ENCODE assay signal across 7 mouse cellular contexts in genomic region chr11:109347242-109347959, GRCm38 (mm10). TPM values are rescaled to one million over a fixed set of nuclear protein-coding genes. Genes with fewer than 3 reads are reported as not detected.
A peak's percentile ranks its signal among the peaks of the same experiment; 100 is the strongest.
DNase-seq lines count a peak whose midpoint lies in the region; ATAC-seq lines count a peak whose summit lies in the region.

No protein-coding gene starts in this region.

- DNase-seq in cerebellum, adult 18-20 months: peak; percentile 94
- peak; percentile 81 for DNase-seq in gastrocnemius, postnatal 10 days
- DNase-seq in left cerebral cortex, postnatal 14 days (ENCODE audit: low spot score in 2 of 2): peak; percentile 81 to 86
- peak; percentile 41 to 45 for DNase-seq in spleen, adult 18-20 months

- ATAC-seq in activated CD4-positive, CD25-positive, alpha-beta regulatory T cell, adult 4 months: peak; percentile 92
- peak; percentile 90 for ATAC-seq in inflammation-experienced regulatory T-cells, adult 6 months
- peak; percentile 80 for ATAC-seq in megakaryocyte-erythroid progenitor cell, adult 5-6 weeks (replicated peaks; ENCODE audit: low FRiP score, low TSS enrichment, poor library complexity, severe bottlenecking)

- intact Hi-C loops in left cerebral cortex, postnatal 14 days (cut with DNase I): no loop called here

RNA-seq across cellular contexts. Expression of gene Gna13, which starts 15.2 kb away (rescaled TPM):
- 10 to 100 TPM; 56.6 to 64.4 TPM for polyA plus RNA-seq in activated CD4-positive, CD25-positive, alpha-beta regulatory T cell, adult 4 months (2017; shearing (Covaris generic))
- total RNA-seq in gastrocnemius, postnatal 10 days (2021): 10 to 100 TPM; 39.3 to 42.5 TPM
- polyA plus RNA-seq in inflammation-experienced regulatory T-cells, adult 6 months (2017; shearing (Covaris generic)): 10 to 100 TPM; 57.3 to 78.9 (median 61.4) TPM
- total RNA-seq in left cerebral cortex, postnatal 14 days (2021): 10 to 100 TPM; 41.8 to 45.6 TPM
- 34.0 and 40.6 TPM in 2 replicates for total RNA-seq in megakaryocyte-erythroid progenitor cell, adult 5-6 weeks (2014; fragmentation: Nextera tagmentation)
- 36.7 and 37.1 TPM in 2 replicates for total RNA-seq in megakaryocyte-erythroid progenitor cell, adult 5-6 weeks (2017)

RNA-seq across cellular contexts. Expression of gene Rgs9, which starts 49.5 kb away (rescaled TPM):
- 1 to 10 TPM; 3.3 to 5.5 TPM for polyA plus RNA-seq in activated CD4-positive, CD25-positive, alpha-beta regulatory T cell, adult 4 months (2017; shearing (Covaris generic))
- total RNA-seq in gastrocnemius, postnatal 10 days (2021): under 1 TPM; 0.63 to 0.99 TPM
- 1 to 10 TPM; 4.2 to 6.6 (median 4.9) TPM for polyA plus RNA-seq in inflammation-experienced regulatory T-cells, adult 6 months (2017; shearing (Covaris generic))
- total RNA-seq in left cerebral cortex, postnatal 14 days (2021): 10 to 100 TPM; 17.6 to 31.9 TPM
- 0.24 TPM in 1 of 2 replicates, not detected in the other for total RNA-seq in megakaryocyte-erythroid progenitor cell, adult 5-6 weeks (2014; fragmentation: Nextera tagmentation)
- total RNA-seq in megakaryocyte-erythroid progenitor cell, adult 5-6 weeks (2017): not detected in 2 replicates

Comparison
In these comparisons a context has a peak if more than half of its experiments do, and no peak if none do; other contexts are left out.
1. Peak in every context shown above with its lines: DNase-seq and ATAC-seq.
2. DNase-seq: peak in every context shown above with its lines; median percentile 94 in cerebellum, adult 18-20 months; 84 in left cerebral cortex, postnatal 14 days; 81 in gastrocnemius, postnatal 10 days; 43 in spleen, adult 18-20 months.
3. RNA of gene Rgs9, which starts 49.5 kb away (total RNA-seq): 17.6 to 31.9 TPM in left cerebral cortex, postnatal 14 days; 0.63 to 0.99 TPM in gastrocnemius, postnatal 10 days and 0.24 TPM in megakaryocyte-erythroid progenitor cell, adult 5-6 weeks; every median in the first group is over 4 times any median in the second.